Mouse (Mus musculus): ENCODE measurements at regions not wholly inside any gene's neighbourhood (a gene's known extent, or its start where the extent isn't known, plus 50 kb on each side); places are given as distances from the start of the nearest gene placed in this dataset.
A peak's percentile ranks its signal among the peaks of the same experiment; 100 is the strongest.

DNA sequence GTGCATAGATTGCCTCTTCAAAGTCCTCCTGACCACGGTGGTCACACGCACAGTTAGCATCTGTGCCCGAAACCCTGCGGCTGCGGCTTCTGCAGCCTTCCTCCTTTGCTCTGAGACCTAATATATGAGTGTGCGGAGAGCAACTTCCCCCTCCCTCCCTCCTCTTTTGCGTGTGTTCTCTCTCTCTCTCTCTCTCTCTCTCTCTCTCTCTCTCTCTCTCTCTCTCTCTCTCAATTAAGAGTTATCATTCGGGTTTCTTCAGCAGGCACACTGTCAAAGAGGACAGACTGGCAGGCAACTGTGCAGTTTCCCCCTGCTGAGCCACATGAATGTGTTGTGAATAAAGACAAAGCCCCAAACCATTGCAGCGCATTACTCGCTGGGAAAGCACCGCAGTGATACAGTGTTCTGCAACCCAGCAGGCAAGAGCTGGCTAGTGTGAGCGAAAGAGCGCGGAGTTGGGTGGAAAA is 900.8 kb downstream of the Mat2b start:
- Histone ChIP-seq H3K4me2 (ENCODE audit: low read depth, low read length) (peak overlapping the region; percentile 39), H3K36me3 (replicated peaks; ENCODE audit: control insufficient read depth, insufficient read depth, low read depth, low read length) (no peaks in the 10 kb centered on the region), H3K27me3 (ENCODE audit: control insufficient read depth, insufficient read depth, low read length) (no peaks in the 10 kb centered on the region), H3K4me1 (ENCODE audit: control insufficient read depth, insufficient read depth, low read length) (no peaks in the 10 kb centered on the region), H3K9ac (replicated peaks; ENCODE audit: low read length) (peak overlapping the region; percentile 42), H3K27ac (replicated peaks; ENCODE audit: low read depth, low read length) (no peak overlapping the region), H3K4me3 (ENCODE audit: low read depth, low read length) (peak overlapping the region; percentile 22), H3K9me3 (replicated peaks; ENCODE audit: control insufficient read depth, low read length) (no peaks in the 10 kb centered on the region)
- 4% methylated on average over 14 of the region's 14 CpGs for WGBS
- DNase-seq (ENCODE audit: low spot score) (peak; percentile 66), ATAC-seq (replicated peaks; ENCODE audit: insufficient number of reproducible peaks, low FRiP score, low TSS enrichment, low read depth) (peak; percentile 80)

DNA sequence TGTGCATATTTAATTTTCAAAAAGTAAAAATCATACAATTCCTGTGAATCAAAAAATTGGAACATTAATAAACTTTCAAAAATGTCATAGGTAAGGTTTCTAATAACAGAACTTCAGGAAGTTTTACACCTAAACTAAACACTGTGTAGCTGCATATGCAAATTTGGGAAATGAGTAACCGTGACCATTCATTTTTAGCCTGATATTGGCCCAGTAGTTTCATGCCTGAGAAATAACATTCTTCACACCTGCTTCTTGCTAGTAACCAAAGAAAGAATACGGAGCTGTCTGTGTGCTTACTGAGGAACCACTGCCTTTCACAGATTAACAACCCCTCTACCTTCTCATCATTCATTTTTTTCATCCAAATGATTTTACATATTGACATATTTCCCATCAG is 902.9 kb downstream of the Mat2b start:
- H3K36me3 ChIP-seq (replicated peaks; ENCODE audit: control insufficient read depth, insufficient read depth, low read depth, low read length), result no peaks in the 10 kb centered on the region

More for the DNA sequence above, 902.9 kb downstream of the Mat2b start:
- DNase-seq (ENCODE audit: low spot score) (no peak), ATAC-seq (replicated peaks; ENCODE audit: insufficient number of reproducible peaks, low FRiP score, low TSS enrichment, low read depth) (no peak)
- Histone ChIP-seq H3K4me3 (ENCODE audit: low read depth, low read length) (no peak overlapping the region), H3K27me3 (ENCODE audit: control insufficient read depth, insufficient read depth, low read length) (no peaks in the 10 kb centered on the region), H3K4me1 (ENCODE audit: control insufficient read depth, insufficient read depth, low read length) (no peaks in the 10 kb centered on the region), H3K4me2 (ENCODE audit: low read depth, low read length) (no peak overlapping the region), H3K27ac (replicated peaks; ENCODE audit: low read depth, low read length) (no peak overlapping the region), H3K9ac (replicated peaks; ENCODE audit: low read length) (no peak overlapping the region), H3K9me3 (replicated peaks; ENCODE audit: control insufficient read depth, low read length) (no peaks in the 10 kb centered on the region)
- WGBS, result 84% methylated on average over 2 of the region's 2 CpGs

Data from embryonic facial prominence, embryonic 11.5 days (tissue).